Mouse (Mus musculus): Measurements from ENCODE around the gene Fbxw4. TPM values are rescaled to one million over a fixed set of nuclear protein-coding genes. Genes with fewer than 3 reads are reported as not detected.

The Fbxw4 gene
- polyA plus RNA-seq, 1 experiment from 2014 or later = 8.4 TPM

DNA sequence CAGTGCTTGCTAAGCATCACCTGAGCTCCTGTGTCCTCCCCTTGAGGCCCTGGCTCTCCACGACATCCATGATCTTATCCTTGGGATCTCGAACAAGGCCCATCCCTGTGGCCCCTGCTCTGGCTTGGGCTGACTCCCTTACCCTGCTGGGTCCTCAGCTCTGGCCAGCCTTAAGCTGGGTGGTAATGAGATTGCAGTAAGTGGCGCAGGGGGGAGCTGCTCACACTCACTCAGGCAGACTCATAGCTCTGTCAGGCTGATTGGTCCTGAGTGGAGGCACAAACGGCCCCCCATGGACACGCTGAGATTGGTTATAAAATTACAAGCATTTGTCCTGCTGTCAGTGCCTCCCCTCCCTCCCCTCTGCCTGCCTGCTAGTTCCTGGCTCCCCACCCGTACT, 124.2 kb downstream of the Fbxw4 start:
- 0 out of 2 replicates have a peak overlapping the region, but pooled peaks have one; percentile 12 for H3K27ac ChIP-seq (ENCODE audit: low read depth, low read length)
- H3K36me3 ChIP-seq (ENCODE audit: control insufficient read depth, insufficient read depth, low read length) = no peaks in the 10 kb centered on the region
- no peak overlapping the region for H3K4me3 ChIP-seq (ENCODE audit: low read depth, low read length)
- ATAC-seq (ENCODE audit: low read depth) = peak; percentile 54
- H3K9me3 ChIP-seq (ENCODE audit: control insufficient read depth, low read length) = no peaks in the 10 kb centered on the region
- no peaks in the 10 kb centered on the region for H3K27me3 ChIP-seq (ENCODE audit: control insufficient read depth, insufficient read depth, low read length)
- peaks cover 32% of the 10 kb centered on the region for H3K4me1 ChIP-seq (ENCODE audit: control insufficient read depth, insufficient read depth, low read length)
- no peak overlapping the region for H3K4me2 ChIP-seq (ENCODE audit: low read depth, low read length)
- H3K9ac ChIP-seq (replicated peaks; ENCODE audit: low read depth, low read length) = no peak overlapping the region
- WGBS = 36% methylated on average over 6 of the region's 6 CpGs

DNA sequence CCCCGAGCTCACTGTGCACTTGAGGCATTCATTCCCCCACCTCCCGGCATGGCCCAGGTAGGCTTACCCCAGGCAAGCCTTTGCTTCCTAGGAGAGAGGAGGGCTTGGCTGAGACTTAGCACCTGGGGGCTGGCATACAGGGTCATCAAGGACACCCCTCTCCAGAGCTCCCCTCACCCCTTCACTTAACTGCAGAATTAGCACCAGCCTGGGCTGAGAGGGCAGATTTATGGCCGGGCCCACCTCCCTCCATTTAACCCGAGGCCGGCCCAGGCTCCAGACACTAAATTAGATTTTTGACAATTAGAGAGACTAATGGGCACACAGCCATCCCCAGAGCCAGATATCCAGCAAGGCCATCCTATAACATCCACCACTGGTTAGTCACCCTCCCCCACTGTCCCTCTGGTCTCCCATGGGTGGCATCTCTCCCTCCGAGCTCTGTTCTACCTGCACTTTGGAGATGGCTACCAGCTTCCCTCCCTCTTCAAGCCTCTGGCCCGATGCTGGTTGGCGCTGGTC, 124.8 kb downstream of the Fbxw4 start:
- H3K9me3 ChIP-seq (ENCODE audit: control insufficient read depth, low read length) = no peaks in the 10 kb centered on the region
- H3K27ac ChIP-seq (ENCODE audit: low read depth, low read length) = peak overlapping the region; percentile 22; the same call in 1 of the 2 replicates
- H3K36me3 ChIP-seq (ENCODE audit: control insufficient read depth, insufficient read depth, low read length) = no peaks in the 10 kb centered on the region
- no peaks in the 10 kb centered on the region for H3K27me3 ChIP-seq (ENCODE audit: control insufficient read depth, insufficient read depth, low read length)
- H3K4me2 ChIP-seq (ENCODE audit: low read depth, low read length) = no peak overlapping the region
- no peak for ATAC-seq (ENCODE audit: low read depth)
- 46% methylated on average over 8 of the region's 8 CpGs for WGBS
- no peak overlapping the region for H3K4me3 ChIP-seq (ENCODE audit: low read depth, low read length)
- H3K9ac ChIP-seq (replicated peaks; ENCODE audit: low read depth, low read length) = no peak overlapping the region
- H3K4me1 ChIP-seq (ENCODE audit: control insufficient read depth, insufficient read depth, low read length) = peaks cover 25% of the 10 kb centered on the region

DNA sequence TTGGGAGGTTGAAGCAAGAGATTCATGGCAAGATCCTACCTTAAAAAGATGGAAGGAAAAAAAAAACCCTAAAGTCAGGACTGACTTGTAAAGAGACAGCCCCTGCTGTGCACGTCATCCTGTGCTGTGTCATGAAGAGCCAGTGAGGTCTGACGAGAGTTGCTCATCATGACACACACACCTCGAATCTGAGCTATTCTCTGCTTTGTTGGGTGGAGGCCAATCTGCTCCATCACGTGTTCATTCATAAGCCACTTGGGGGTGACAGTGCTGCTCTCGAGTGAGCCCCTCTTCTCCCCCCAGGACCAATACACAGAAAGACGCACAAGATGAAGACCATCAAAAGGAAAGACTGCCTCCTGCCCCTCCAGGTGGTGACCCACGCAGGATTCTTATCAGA, 126.5 kb downstream of the Fbxw4 start:
- no peak overlapping the region for H3K4me2 ChIP-seq (ENCODE audit: low read depth, low read length)
- H3K4me3 ChIP-seq (ENCODE audit: low read depth, low read length) = no peak overlapping the region
- ATAC-seq (ENCODE audit: low read depth) = no peak
- WGBS = 57% methylated on average over 7 of the region's 7 CpGs
- no peak overlapping the region for H3K27ac ChIP-seq (ENCODE audit: low read depth, low read length)
- H3K27me3 ChIP-seq (ENCODE audit: control insufficient read depth, insufficient read depth, low read length) = no peaks in the 10 kb centered on the region
- no peak overlapping the region for H3K9ac ChIP-seq (replicated peaks; ENCODE audit: low read depth, low read length)
- H3K36me3 ChIP-seq (ENCODE audit: control insufficient read depth, insufficient read depth, low read length) = peaks cover 12% of the 10 kb centered on the region
- H3K9me3 ChIP-seq (ENCODE audit: control insufficient read depth, low read length) = no peaks in the 10 kb centered on the region
- H3K4me1 ChIP-seq (ENCODE audit: control insufficient read depth, insufficient read depth, low read length) = peaks cover 21% of the 10 kb centered on the region

DNA sequence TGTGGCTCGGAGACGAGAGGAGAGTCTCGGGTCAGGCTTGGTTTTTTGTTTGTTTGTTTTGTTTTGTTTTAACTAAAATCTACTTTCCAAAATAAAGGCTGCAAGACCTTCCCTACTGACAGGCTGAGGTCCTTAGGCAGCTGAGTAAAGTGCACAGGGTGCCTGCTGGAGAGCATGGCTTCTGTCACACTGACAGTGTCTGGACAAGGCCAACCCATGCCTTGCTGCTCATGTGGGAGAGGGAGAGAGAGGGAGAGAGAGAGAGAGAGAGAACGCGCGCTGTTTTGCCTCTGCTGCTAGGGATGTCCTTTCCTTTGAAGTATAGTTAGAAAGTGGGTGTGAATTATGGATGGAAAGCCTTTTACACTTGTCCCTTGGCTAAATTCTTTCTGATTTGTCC, 128.6 kb downstream of the Fbxw4 start:
- H3K9ac ChIP-seq (replicated peaks; ENCODE audit: low read depth, low read length) = no peak overlapping the region
- H3K4me1 ChIP-seq (ENCODE audit: control insufficient read depth, insufficient read depth, low read length) = peaks cover 21% of the 10 kb centered on the region
- H3K4me2 ChIP-seq (ENCODE audit: low read depth, low read length) = no peak overlapping the region
- no peaks in the 10 kb centered on the region for H3K9me3 ChIP-seq (ENCODE audit: control insufficient read depth, low read length)
- WGBS = 69% methylated on average over 6 of the region's 6 CpGs
- H3K27me3 ChIP-seq (ENCODE audit: control insufficient read depth, insufficient read depth, low read length) = no peaks in the 10 kb centered on the region
- H3K27ac ChIP-seq (ENCODE audit: low read depth, low read length) = no peak overlapping the region
- no peak overlapping the region for H3K4me3 ChIP-seq (ENCODE audit: low read depth, low read length)
- H3K36me3 ChIP-seq (ENCODE audit: control insufficient read depth, insufficient read depth, low read length) = peaks cover 24% of the 10 kb centered on the region
- ATAC-seq (ENCODE audit: low read depth) = no peak

DNA sequence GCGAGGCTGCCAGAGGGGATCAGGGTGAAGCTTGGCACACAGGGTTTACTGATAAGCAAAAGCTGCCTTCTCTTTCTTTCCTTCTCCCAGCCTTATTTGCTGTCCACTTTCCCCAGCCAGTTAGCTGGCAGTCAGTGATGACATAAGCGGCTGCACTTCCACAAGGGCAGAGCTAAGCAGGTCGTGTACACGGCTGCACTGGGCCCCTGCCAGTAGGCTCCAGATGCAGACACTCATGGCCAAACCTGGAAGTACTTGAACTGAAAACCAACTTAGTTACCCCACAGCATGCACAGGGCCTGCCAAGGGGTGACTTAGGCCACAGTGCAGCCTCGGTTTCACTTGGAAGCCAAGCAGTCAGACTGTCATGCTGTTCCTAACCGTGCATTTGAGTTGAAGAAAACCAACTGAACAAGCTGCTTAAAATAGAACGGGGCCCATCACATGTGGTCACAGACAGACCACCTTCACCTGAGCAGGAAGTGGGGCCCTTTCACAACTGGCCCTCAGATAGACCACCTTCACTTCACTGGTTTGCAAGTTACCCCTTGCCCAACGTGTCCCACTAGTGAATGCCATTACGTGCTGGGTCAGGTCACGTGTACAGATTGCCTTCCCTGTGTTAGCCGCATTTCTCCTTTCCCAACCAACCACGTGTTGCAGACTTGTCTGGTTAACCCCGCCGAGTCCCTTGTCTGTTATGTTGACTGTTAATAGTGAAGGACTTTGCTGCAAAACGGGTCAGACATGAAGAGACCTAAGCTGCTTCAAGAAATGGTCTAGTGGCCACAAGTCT, 129.7 kb downstream of the Fbxw4 start:
- Histone ChIP-seq H3K27me3 (ENCODE audit: control insufficient read depth, insufficient read depth, low read length) (no peaks in the 10 kb centered on the region), H3K4me1 (ENCODE audit: control insufficient read depth, insufficient read depth, low read length) (peaks cover 13% of the 10 kb centered on the region), H3K27ac (ENCODE audit: low read depth, low read length) (no peak overlapping the region), H3K36me3 (ENCODE audit: control insufficient read depth, insufficient read depth, low read length) (peaks cover 24% of the 10 kb centered on the region), H3K9me3 (ENCODE audit: control insufficient read depth, low read length) (no peaks in the 10 kb centered on the region), H3K4me2 (ENCODE audit: low read depth, low read length) (no peak overlapping the region), H3K9ac (replicated peaks; ENCODE audit: low read depth, low read length) (no peak overlapping the region), H3K4me3 (ENCODE audit: low read depth, low read length) (no peak overlapping the region)
- 86% methylated on average over 15 of the region's 15 CpGs for WGBS
- no peak for ATAC-seq (ENCODE audit: low read depth)

DNA sequence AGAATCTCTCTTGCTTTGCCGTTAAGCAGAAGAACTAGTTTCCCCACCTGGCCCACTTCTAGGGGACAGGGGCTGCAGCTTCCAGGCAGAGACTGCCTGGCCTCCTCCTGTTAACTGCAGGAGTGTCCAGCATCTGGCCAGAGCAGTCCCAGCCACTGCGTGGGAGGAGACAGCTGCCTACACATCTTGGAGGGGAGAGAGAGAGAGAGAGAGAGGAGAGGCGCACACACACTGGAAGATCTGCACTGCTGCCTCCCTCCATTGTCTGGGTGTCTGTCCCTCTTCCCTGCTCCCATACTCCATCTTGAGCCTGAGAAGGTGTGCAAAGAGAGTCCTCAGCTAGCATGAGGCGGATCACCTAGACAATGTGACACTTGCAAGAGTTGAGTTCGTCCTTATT, 130.8 kb downstream of the Fbxw4 start:
- no peaks in the 10 kb centered on the region for H3K27me3 ChIP-seq (ENCODE audit: control insufficient read depth, insufficient read depth, low read length)
- H3K4me2 ChIP-seq (ENCODE audit: low read depth, low read length) = no peak overlapping the region
- H3K4me1 ChIP-seq (ENCODE audit: control insufficient read depth, insufficient read depth, low read length) = peaks cover 3% of the 10 kb centered on the region
- peaks cover 24% of the 10 kb centered on the region for H3K36me3 ChIP-seq (ENCODE audit: control insufficient read depth, insufficient read depth, low read length)
- ATAC-seq (ENCODE audit: low read depth) = no peak
- H3K4me3 ChIP-seq (ENCODE audit: low read depth, low read length) = no peak overlapping the region
- no peak overlapping the region for H3K27ac ChIP-seq (ENCODE audit: low read depth, low read length)
- no peaks in the 10 kb centered on the region for H3K9me3 ChIP-seq (ENCODE audit: control insufficient read depth, low read length)
- no peak overlapping the region for H3K9ac ChIP-seq (replicated peaks; ENCODE audit: low read depth, low read length)
- WGBS = 76% methylated on average over 5 of the region's 5 CpGs

Other genes starting within 250 kb of the Fbxw4 start
- 9.2 and 11.7 TPM in 2 replicates for gene Poll, start 99.8 kb downstream of the Fbxw4 start, polyA plus RNA-seq (2014; fragmentation: Nextera tagmentation; extraction: Ambion mirVana)
- gene Gm17018, start 99.7 kb downstream of the Fbxw4 start, polyA plus RNA-seq (2014; fragmentation: Nextera tagmentation; extraction: Ambion mirVana) = 68.1 and 76.3 TPM in 2 replicates
- 0.35 TPM in 1 of 2 replicates, not detected in the other for gene Fgf8, start 82.6 kb upstream of the Fbxw4 start, polyA plus RNA-seq (2014; fragmentation: Nextera tagmentation; extraction: Ambion mirVana)
- 5.9 and 6.1 TPM in 2 replicates for gene Npm3, start 89.3 kb upstream of the Fbxw4 start, polyA plus RNA-seq (2014; fragmentation: Nextera tagmentation; extraction: Ambion mirVana)
- 106 and 108 TPM in 2 replicates for gene Mgea5, start 123.5 kb upstream of the Fbxw4 start, polyA plus RNA-seq (2014; fragmentation: Nextera tagmentation; extraction: Ambion mirVana)
- gene Kcnip2, start 155.7 kb upstream of the Fbxw4 start, polyA plus RNA-seq (2014; fragmentation: Nextera tagmentation; extraction: Ambion mirVana) = 17.2 and 20.4 TPM in 2 replicates